Mouse (Mus musculus) intestine, embryonic 15.5 days (tissue): ENCODE data around the gene Tmco5b. TPM values are rescaled to one million over a fixed set of nuclear protein-coding genes. Genes with fewer than 3 reads are reported as not detected.

ENCODE experiments used
- polyA plus RNA-seq: library from polyadenylated mRNA; unstranded; fragments of >200 nt; fragmentation: Nextera tagmentation; extraction: Ambion mirVana; gene quantifications from 2 replicates; pipeline ENCODE4 v1.2.1, GENCODE M21; 2015

Tmco5b gene
- polyA plus RNA-seq, 1 experiment from 2014 or later, result not detected

Other genes with a start within 250 kb of the Tmco5b start
- gene Ryr3, start 68.6 kb upstream of the Tmco5b start, polyA plus RNA-seq, result 1.5 and 2.6 TPM in 2 replicates
- 4.7 and 5.5 TPM in 2 replicates for gene Fmn1, start 42.0 kb downstream of the Tmco5b start, polyA plus RNA-seq